ENCODE assay signal across 7 mouse cellular contexts in the genomic region with DNA sequence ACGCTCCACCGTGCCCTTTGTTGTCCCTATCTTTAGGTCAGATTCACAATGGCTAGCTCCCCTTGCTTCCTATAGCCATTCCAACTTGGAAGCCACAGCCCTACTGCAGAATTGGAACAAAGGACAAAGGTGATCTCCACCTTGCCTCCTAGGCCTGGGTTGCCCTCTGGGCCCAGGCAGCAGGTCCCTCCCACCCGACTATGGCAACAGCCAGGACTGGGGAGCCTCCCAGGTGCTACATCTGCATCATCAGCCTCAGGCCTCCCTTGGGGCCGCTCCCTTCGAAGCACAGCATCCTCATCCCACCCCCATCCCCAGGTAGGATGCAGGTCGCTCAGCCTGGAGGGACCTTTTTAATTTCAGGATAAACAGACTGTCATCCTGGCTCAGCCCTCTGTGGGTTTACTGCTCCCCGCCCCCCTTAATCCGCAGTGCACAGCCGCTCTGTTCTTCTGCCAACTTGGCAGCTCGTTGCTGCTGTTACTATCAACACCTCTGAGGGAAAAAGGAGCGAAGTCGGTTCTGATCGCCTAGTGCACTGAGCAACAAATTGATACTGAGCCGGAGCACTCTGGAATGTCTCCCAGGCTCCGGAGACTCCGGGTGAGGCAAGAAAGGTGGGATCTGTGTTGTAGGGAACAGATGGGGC. TPM values are rescaled to one million over a fixed set of nuclear protein-coding genes. Genes with fewer than 3 reads are reported as not detected.
DNase-seq lines count a peak whose midpoint lies in the region; ATAC-seq and TF ChIP-seq lines count a peak whose summit lies in the region.

No protein-coding gene starts in this region.

- peak overlapping the region; percentile 47 for H3K4me2 ChIP-seq in forebrain, embryonic 16.5 days (ENCODE audit: low read length)
- peak overlapping the region; percentile 4; the same call in 1 of the 2 replicates for H3K4me2 ChIP-seq in intestine, embryonic 16.5 days (ENCODE audit: low read depth, low read length)

- H3K9me3 ChIP-seq in E14TG2a.4 (ENCODE audit: low read length): no peaks in the 10 kb centered on the region
- H3K9me3 ChIP-seq in forebrain, embryonic 16.5 days (ENCODE audit: control insufficient read depth, low read length): no peaks in the 10 kb centered on the region
- no peaks in the 10 kb centered on the region for H3K9me3 ChIP-seq in intestine, embryonic 16.5 days (ENCODE audit: control insufficient read depth, low read length)

- DNase-seq in NIH3T3 (ENCODE audit: low read depth): peak; percentile 17
- peak; percentile 39 for DNase-seq in lung, postnatal 10 days
- no peak for DNase-seq in natural killer cell, adult 2 months (ENCODE audit: low spot score in 2 of 2)

- H3K27ac ChIP-seq in forebrain, embryonic 16.5 days (ENCODE audit: low read length): peak overlapping the region; percentile 57
- H3K27ac ChIP-seq in intestine, embryonic 16.5 days (ENCODE audit: low read length): no peak overlapping the region
- peak overlapping the region; percentile 77 for H3K27ac ChIP-seq in small intestine, adult 2 months (ENCODE audit: insufficient read depth, low read depth, low read length)

- peak overlapping the region; percentile 60 for H3K4me3 ChIP-seq in E14TG2a.4 (replicated peaks; ENCODE audit: low read length)
- peak overlapping the region; percentile 7; the same call in 1 of the 2 replicates for H3K4me3 ChIP-seq in forebrain, embryonic 16.5 days (replicated peaks; ENCODE audit: low read length)
- peak overlapping the region; percentile 5; the same call in 1 of the 2 replicates for H3K4me3 ChIP-seq in intestine, embryonic 16.5 days (ENCODE audit: low read length)
- peak overlapping the region; percentile 9; the same call in 1 of the 2 replicates for H3K4me3 ChIP-seq in small intestine, adult 2 months (ENCODE audit: low read depth, low read length)

- ATAC-seq in forebrain, embryonic 16.5 days: peak; percentile 87
- ATAC-seq in intestine, embryonic 16.5 days: peak; percentile 60

- peaks cover 42% of the 10 kb centered on the region for H3K4me1 ChIP-seq in E14TG2a.4 (replicated peaks; ENCODE audit: low read depth, low read length)
- H3K4me1 ChIP-seq in forebrain, embryonic 16.5 days (replicated peaks; ENCODE audit: control insufficient read depth, insufficient read depth, low read length): peaks cover 18% of the 10 kb centered on the region
- peaks cover 12% of the 10 kb centered on the region for H3K4me1 ChIP-seq in intestine, embryonic 16.5 days (ENCODE audit: control insufficient read depth, insufficient read depth, low read length)
- H3K4me1 ChIP-seq in small intestine, adult 2 months (ENCODE audit: control insufficient read depth, insufficient read depth, insufficient read length, low read length): peaks cover 24% of the 10 kb centered on the region

- peaks cover 4% of the 10 kb centered on the region; the same call in 1 of the 2 replicates for H3K36me3 ChIP-seq in E14TG2a.4 (ENCODE audit: insufficient read depth, low read length)
- no peaks in the 10 kb centered on the region for H3K36me3 ChIP-seq in forebrain, embryonic 16.5 days (ENCODE audit: control insufficient read depth, insufficient read depth)
- no peaks in the 10 kb centered on the region for H3K36me3 ChIP-seq in intestine, embryonic 16.5 days (ENCODE audit: control insufficient read depth, insufficient read depth, low read length)
- H3K36me3 ChIP-seq in small intestine, adult 2 months (ENCODE audit: control insufficient read depth, insufficient read depth, low read length): no peaks in the 10 kb centered on the region

- H3K27me3 ChIP-seq in E14TG2a.4 (ENCODE audit: insufficient read depth, low read length): peaks cover 4% of the 10 kb centered on the region
- 0 out of 2 replicates have a peak, but pooled peaks cover 2% of the 10 kb centered on the region for H3K27me3 ChIP-seq in forebrain, embryonic 16.5 days (replicated peaks; ENCODE audit: control insufficient read depth, insufficient read depth, low read length)
- no peaks in the 10 kb centered on the region for H3K27me3 ChIP-seq in intestine, embryonic 16.5 days (replicated peaks; ENCODE audit: control insufficient read depth, insufficient read depth, low read length)
- no peaks in the 10 kb centered on the region for H3K27me3 ChIP-seq in small intestine, adult 2 months (ENCODE audit: control insufficient read depth, insufficient read depth, low read length)

- TF ChIP-seq POLR2A in small intestine, adult 2 months (IDR thresholded peaks at IDR 0.05; ENCODE audit: low read depth, low read length): no peak

- H3K9ac ChIP-seq in forebrain, embryonic 16.5 days (replicated peaks; ENCODE audit: low read depth, low read length): peak overlapping the region; percentile 28
- H3K9ac ChIP-seq in intestine, embryonic 16.5 days (ENCODE audit: low read depth, low read length): peak overlapping the region; percentile 25; the same call in 1 of the 2 replicates

- TF ChIP-seq CTCF in E14TG2a.4 (conservative IDR thresholded peaks at IDR 0.05; ENCODE audit: low read length): no peak
- no peak for TF ChIP-seq CTCF in small intestine, adult 2 months (IDR thresholded peaks at IDR 0.05; ENCODE audit: extremely low read depth, insufficient read length, insufficient replicate concordance, low read depth, low read length)

- WGBS in forebrain, embryonic 16.5 days: 13% methylated on average over 16 of the region's 16 CpGs
- WGBS in intestine, embryonic 16.5 days: 24% methylated on average over 16 of the region's 16 CpGs
- WGBS in small intestine, adult 2 months: 15% methylated on average over 16 of the region's 16 CpGs

RNA-seq across cellular contexts. Expression of gene Dynll2, which starts 22.3 kb away (rescaled TPM):
- polyA plus RNA-seq in forebrain, embryonic 16.5 days (2015; fragmentation: Nextera tagmentation; extraction: Ambion mirVana): 31.8 and 43.1 TPM in 2 replicates
- 27.9 and 30.5 TPM in 2 replicates for polyA plus RNA-seq in intestine, embryonic 16.5 days (2015; fragmentation: Nextera tagmentation; extraction: Ambion mirVana)
- polyA plus RNA-seq in small intestine, adult 2 months (2012; rRNA removed): 72.7 and 140 TPM in 2 replicates

RNA-seq across cellular contexts. Expression of gene Srsf1, which starts 37.5 kb away (rescaled TPM):
- polyA plus RNA-seq in forebrain, embryonic 16.5 days (2015; fragmentation: Nextera tagmentation; extraction: Ambion mirVana): 290 and 334 TPM in 2 replicates
- 169 and 170 TPM in 2 replicates for polyA plus RNA-seq in intestine, embryonic 16.5 days (2015; fragmentation: Nextera tagmentation; extraction: Ambion mirVana)
- 37.3 and 52.4 TPM in 2 replicates for polyA plus RNA-seq in small intestine, adult 2 months (2012; rRNA removed)

RNA-seq across cellular contexts. Expression of gene Vezf1, which starts 58.4 kb away (rescaled TPM):
- 59.7 and 68.1 TPM in 2 replicates for polyA plus RNA-seq in forebrain, embryonic 16.5 days (2015; fragmentation: Nextera tagmentation; extraction: Ambion mirVana)
- polyA plus RNA-seq in intestine, embryonic 16.5 days (2015; fragmentation: Nextera tagmentation; extraction: Ambion mirVana): 23.3 and 24.1 TPM in 2 replicates
- polyA plus RNA-seq in small intestine, adult 2 months (2012; rRNA removed): 6.1 and 10.6 TPM in 2 replicates

Comparison
In these comparisons a context has a peak if more than half of its experiments do, and no peak if none do; other contexts are left out.
1. H3K4me3 ChIP-seq: peak in every context shown above with its lines; median percentile 60 in E14TG2a.4; 9 in small intestine, adult 2 months; 7 in forebrain, embryonic 16.5 days; 5 in intestine, embryonic 16.5 days.
2. DNase-seq: peak in NIH3T3 (single experiment) and lung, postnatal 10 days (single experiment); none in natural killer cell, adult 2 months (0 of 2).